Comparison of ENCODE assay signal across 8 mouse cellular contexts in the genomic region with DNA sequence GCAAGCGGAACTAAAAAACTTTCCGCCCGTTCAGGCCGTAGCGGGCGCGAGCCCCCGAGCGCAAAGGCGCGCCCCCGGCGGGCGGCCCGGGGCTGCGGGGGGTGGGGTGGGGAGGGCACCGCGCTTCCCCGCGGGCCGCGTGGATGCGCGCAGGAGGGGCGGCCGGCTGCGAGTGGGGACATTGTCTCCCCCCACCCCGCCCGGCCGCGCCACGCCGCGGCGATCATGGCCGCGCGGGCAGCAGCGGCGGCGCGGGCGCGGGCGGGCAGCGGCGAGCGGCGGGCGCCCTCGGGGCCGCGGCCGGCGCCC. TPM values are rescaled to one million over a fixed set of nuclear protein-coding genes. Genes with fewer than 3 reads are reported as not detected.
A peak's percentile ranks its signal among the peaks of the same experiment; 100 is the strongest.
DNase-seq lines count a peak whose midpoint lies in the region; ATAC-seq lines count a peak whose summit lies in the region.

No protein-coding gene starts in this region.

- no peaks in the 10 kb centered on the region for H3K36me3 ChIP-seq in embryonic facial prominence, embryonic 10.5 days (replicated peaks)
- H3K36me3 ChIP-seq in hindbrain, embryonic 12.5 days = no peaks in the 10 kb centered on the region
- no peaks in the 10 kb centered on the region for H3K36me3 ChIP-seq in midbrain, embryonic 14.5 days (ENCODE audit: control insufficient read depth, insufficient read depth, low read length)

- H3K27me3 ChIP-seq in embryonic facial prominence, embryonic 10.5 days (replicated peaks; ENCODE audit: low read depth, poor library complexity, severe bottlenecking) = no peaks in the 10 kb centered on the region
- H3K27me3 ChIP-seq in hindbrain, embryonic 12.5 days = no peaks in the 10 kb centered on the region
- H3K27me3 ChIP-seq in midbrain, embryonic 14.5 days (ENCODE audit: control insufficient read depth, insufficient read depth, low read length) = no peaks in the 10 kb centered on the region

- peak; percentile 24 for DNase-seq in layer of hippocampus, adult 11-12 months (ENCODE audit: low spot score)
- DNase-seq in layer of hippocampus, adult 9-11 months = no peak
- DNase-seq in embryonic facial prominence, embryonic 10.5 days (ENCODE audit: low spot score) = no peak
- DNase-seq in midbrain, embryonic 14.5 days = no peak
- DNase-seq in urinary bladder, postnatal 14 days (ENCODE audit: low spot score) = no peak
- no peak for DNase-seq in yolk sac, embryonic 10.5 days (ENCODE audit: low spot score)
- DNase-seq in adrenal gland, adult 2 months = no peak

- peak; percentile 45 for ATAC-seq in hindbrain, embryonic 12.5 days (ENCODE audit: low FRiP score)
- ATAC-seq in midbrain, embryonic 14.5 days (ENCODE audit: low FRiP score, low TSS enrichment) = peak; percentile 35

- H3K9me3 ChIP-seq in embryonic facial prominence, embryonic 10.5 days = no peaks in the 10 kb centered on the region
- no peaks in the 10 kb centered on the region for H3K9me3 ChIP-seq in hindbrain, embryonic 12.5 days (replicated peaks)
- no peaks in the 10 kb centered on the region for H3K9me3 ChIP-seq in midbrain, embryonic 14.5 days (ENCODE audit: control insufficient read depth, low read length)

- H3K4me1 ChIP-seq in embryonic facial prominence, embryonic 10.5 days = peaks cover 41% of the 10 kb centered on the region
- H3K4me1 ChIP-seq in hindbrain, embryonic 12.5 days = peaks cover 31% of the 10 kb centered on the region
- H3K4me1 ChIP-seq in midbrain, embryonic 14.5 days (ENCODE audit: control insufficient read depth, insufficient read depth, low read length) = peaks cover 24% of the 10 kb centered on the region

- peak overlapping the region; percentile 100 for H3K27ac ChIP-seq in embryonic facial prominence, embryonic 10.5 days (replicated peaks)
- peak overlapping the region; percentile 100 for H3K27ac ChIP-seq in hindbrain, embryonic 12.5 days
- peak overlapping the region; percentile 100 for H3K27ac ChIP-seq in midbrain, embryonic 14.5 days (replicated peaks; ENCODE audit: low read depth, low read length)

- H3K4me2 ChIP-seq in hindbrain, embryonic 12.5 days (replicated peaks) = peak overlapping the region; percentile 66
- H3K4me2 ChIP-seq in midbrain, embryonic 14.5 days (ENCODE audit: low read length) = peak overlapping the region; percentile 74

- peak overlapping the region; percentile 100 for H3K9ac ChIP-seq in hindbrain, embryonic 12.5 days
- peak overlapping the region; percentile 100 for H3K9ac ChIP-seq in midbrain, embryonic 14.5 days (replicated peaks; ENCODE audit: low read length)

- 4% methylated on average over 55 of the region's 55 CpGs for WGBS in embryonic facial prominence, embryonic 10.5 days
- WGBS in hindbrain, embryonic 12.5 days = no CpG with 5 or more reads among the region's 55 CpGs
- under 1% methylated on average over 54 of the region's 55 CpGs for WGBS in midbrain, embryonic 14.5 days

- H3K4me3 ChIP-seq in embryonic facial prominence, embryonic 10.5 days = peak overlapping the region; percentile 97
- peak overlapping the region; percentile 100 for H3K4me3 ChIP-seq in hindbrain, embryonic 12.5 days
- peak overlapping the region; percentile 94 for H3K4me3 ChIP-seq in midbrain, embryonic 14.5 days (replicated peaks; ENCODE audit: low read depth, low read length)

RNA-seq across cellular contexts. Expression of gene Arid1b, which starts 0.3 kb away (rescaled TPM):
- polyA plus RNA-seq in embryonic facial prominence, embryonic 10.5 days (2016; fragmentation: Nextera tagmentation; extraction: Ambion mirVana) = 12.4 and 12.7 TPM in 2 replicates
- polyA plus RNA-seq in hindbrain, embryonic 12.5 days (2016; fragmentation: Nextera tagmentation; extraction: Ambion mirVana) = 22.3 and 22.6 TPM in 2 replicates
- polyA plus RNA-seq in midbrain, embryonic 14.5 days (2014; fragmentation: Nextera tagmentation; extraction: Ambion mirVana) = 22.8 and 23.8 TPM in 2 replicates
- 10 to 100 TPM; 52.1 to 83.8 TPM for total RNA-seq in adrenal gland, adult 2 months (2021)
- 130 and 174 TPM in 2 replicates for polyA plus RNA-seq in adrenal gland, adult 2 months (2012; rRNA removed)
